Mouse (Mus musculus) erythroblast, adult 5-6 weeks (primary cell): ENCODE data around the gene 1700013G24Rik. TPM values are rescaled to one million over a fixed set of nuclear protein-coding genes. Genes with fewer than 3 reads are reported as not detected.

Experiments
- ATAC-seq: replicated peaks from 2 replicates; pipeline ENCODE4 v1.8.0; 2016; ENCODE audit warnings: moderate number of reproducible peaks, mild to moderate bottlenecking, moderate TSS enrichment, inconsistent platforms; ENCODE audit not compliant: poor library complexity, low FRiP score, severe bottlenecking
- total RNA-seq, 2 experiments: library from RNA; stranded (forward) in 1 of 2; stranded (reverse) in 1 of 2; fragments of 150-400 nt in 1 of 2; fragments of 200-764, 138-1000 nt in 1 of 2; gene quantifications; 2 replicates each; pipeline versions ENCODE4 v1.2.3 to v1.2.4; 2015 to 2017; ENCODE audit warnings: low replicate concordance in 2 of 2

1700013G24Rik gene
- total RNA-seq, 2 experiments from 2014 or later = not detected

GRCm38 (mm10) chr4:137473701-137474388, 20.8 kb downstream of the 1700013G24Rik start:
- no peak for ATAC-seq

- no peak for ATAC-seq
Observed at GRCm38 (mm10) chr4:137474694-137475093, 21.6 kb downstream of the 1700013G24Rik start.

- no peak for ATAC-seq
Observed at GRCm38 (mm10) chr4:137475271-137476050, 22.4 kb downstream of the 1700013G24Rik start.

GRCm38 (mm10) chr4:137476065-137476760, 23.1 kb downstream of the 1700013G24Rik start:
- no peak for ATAC-seq

GRCm38 (mm10) chr4:137476761-137477237, 23.7 kb downstream of the 1700013G24Rik start:
- ATAC-seq = no peak

- ATAC-seq = no peak
Observed at GRCm38 (mm10) chr4:137477611-137478010, 24.5 kb downstream of the 1700013G24Rik start.

- no peak for ATAC-seq
Observed at GRCm38 (mm10) chr4:137478306-137478705, 25.2 kb downstream of the 1700013G24Rik start.

GRCm38 (mm10) chr4:137479757-137480156, 26.7 kb downstream of the 1700013G24Rik start:
- ATAC-seq = no peak

- ATAC-seq = no peak
Observed at GRCm38 (mm10) chr4:137480191-137480992, 27.3 kb downstream of the 1700013G24Rik start.

GRCm38 (mm10) chr4:137480993-137481340, 27.9 kb downstream of the 1700013G24Rik start:
- ATAC-seq = no peak

GRCm38 (mm10) chr4:137481381-137482030, 28.4 kb downstream of the 1700013G24Rik start:
- no peak for ATAC-seq

- no peak for ATAC-seq
Observed at GRCm38 (mm10) chr4:137483871-137484270, 30.8 kb downstream of the 1700013G24Rik start.

- ATAC-seq = no peak
Observed at GRCm38 (mm10) chr4:137484586-137484985, 31.5 kb downstream of the 1700013G24Rik start.

- ATAC-seq = no peak
Observed at GRCm38 (mm10) chr4:137485258-137485960, 32.3 kb downstream of the 1700013G24Rik start.

GRCm38 (mm10) chr4:137486081-137487014, 33.3 kb downstream of the 1700013G24Rik start:
- ATAC-seq = no peak

- ATAC-seq = no peak
Observed at GRCm38 (mm10) chr4:137487286-137488000, 34.4 kb downstream of the 1700013G24Rik start.

- ATAC-seq = no peak
Observed at GRCm38 (mm10) chr4:137488038-137488437, 35.0 kb downstream of the 1700013G24Rik start.
